Mouse (Mus musculus): ENCODE data around the gene Abca15. TPM values are rescaled to one million over a fixed set of nuclear protein-coding genes. Genes with fewer than 3 reads are reported as not detected.
"Not testable (repeated sequence)": the region's sequence is repeated elsewhere in the genome, so short reads cannot be mapped to it uniquely, and the experiment has no call there.

Gene Abca15
- total and polyA plus RNA-seq, 3 experiments, result not detected

GRCm38 (mm10) chr7:120322963-120323362 lies 5.5 kb upstream of the Abca15 start:
- Histone ChIP-seq H3K27ac (ENCODE audit: insufficient read depth, low read depth) (no peak overlapping the region), H3K4me3 (replicated peaks in 1 of 3; ENCODE audit: low read depth in 2 of 3, low read length in 2 of 3, poor library complexity in 1 of 3) (no peak overlapping the region), H3K27me3 (replicated peaks) (no peaks in the 10 kb centered on the region), H3K36me3 (replicated peaks in 1 of 2; ENCODE audit: control insufficient read depth in 1 of 2, insufficient read depth in 1 of 2, low read length in 1 of 2) (no peaks in the 10 kb centered on the region), H3K4me2 (ENCODE audit: insufficient read depth, low read depth, poor library complexity, severe bottlenecking) (no peak overlapping the region), H3K9me3 (replicated peaks; ENCODE audit: low read length) (no peaks in the 10 kb centered on the region), H3K9ac (ENCODE audit: insufficient read depth, low read depth) (no peak overlapping the region), H3K79me2 (replicated peaks; ENCODE audit: control insufficient read depth, extremely low read depth, insufficient read depth, poor library complexity, severe bottlenecking) (no peaks in the 10 kb centered on the region), H3K4me1 (ENCODE audit: control insufficient read depth in 1 of 2, insufficient read depth in 2 of 2) (no peaks in the 10 kb centered on the region)
- in situ Hi-C loops (cut with MboI; ENCODE audit: low pct_ligation_motif_present, low pct_unique_long_range_greater_than_20kb, low sequenced_read_pairs) (loop anchor here (10.0 kb wide), 1 partner anchor 198 kb away; no protein-coding TSS in a partner anchor), dilution Hi-C loops (cut with MboI; ENCODE audit: extremely low pct_ligation_motif_present, extremely low pct_unique_long_range_greater_than_20kb, low sequenced_read_pairs) (no loop called here)
- TF ChIP-seq GABPA (IDR thresholded peaks at IDR 0.05; ENCODE audit: insufficient replicate concordance, low read depth, low read length), result no peak
- TF ChIP-seq EP300 (IDR thresholded peaks at IDR 0.05; ENCODE audit: low read length), result no peak
- no peak for TF ChIP-seq RAD21 (IDR thresholded peaks at IDR 0.05; ENCODE audit: low read depth, low read length)
- no peak for TF ChIP-seq MAX (IDR thresholded peaks at IDR 0.05; ENCODE audit: low read length)
- no peak for TF ChIP-seq POLR2A (IDR thresholded peaks at IDR 0.05; ENCODE audit: low read depth, low read length)
- TF ChIP-seq MAFK (IDR thresholded peaks at IDR 0.05; ENCODE audit: insufficient replicate concordance, low read length), result no peak
- TF ChIP-seq SIN3A (IDR thresholded peaks at IDR 0.05; ENCODE audit: low read length), result no peak
- no peak for TF ChIP-seq ZKSCAN1 (IDR thresholded peaks at IDR 0.05; ENCODE audit: borderline replicate concordance, low read depth, low read length)
- TF ChIP-seq BHLHE40 (IDR thresholded peaks at IDR 0.05; ENCODE audit: low read depth, low read length), result no peak
- TF ChIP-seq E2F4 (IDR thresholded peaks at IDR 0.05; ENCODE audit: insufficient replicate concordance, low read depth, low read length), result no peak
- TF ChIP-seq JUN (IDR thresholded peaks at IDR 0.05; ENCODE audit: insufficient read depth, low read depth, low read length), result no peak
- TF ChIP-seq TBP (conservative IDR thresholded peaks at IDR 0.05; ENCODE audit: low read depth, low read length), result no peak
- TF ChIP-seq CTCF (conservative IDR thresholded peaks at IDR 0.05 in 1 of 2, IDR thresholded peaks at IDR 0.05 in 1 of 2; ENCODE audit: low read depth in 2 of 2, low read length in 2 of 2), result no peak
- no peak for TF ChIP-seq ZC3H11A (IDR thresholded peaks at IDR 0.05; ENCODE audit: low read depth, low read length)
- TF ChIP-seq PAX5 (IDR thresholded peaks at IDR 0.05; ENCODE audit: low read length), result no peak
- DNase-seq (ENCODE audit: extremely low read depth), result no peak

GRCm38 (mm10) chr7:120325911-120326310 lies 2.6 kb upstream of the Abca15 start:
- H3K9ac ChIP-seq (ENCODE audit: insufficient read depth, low read depth); DNase-seq (ENCODE audit: extremely low read depth); H3K4me2 ChIP-seq (ENCODE audit: insufficient read depth, low read depth, poor library complexity, severe bottlenecking); H3K4me3 ChIP-seq (replicated peaks in 1 of 3; ENCODE audit: low read depth in 2 of 3, low read length in 2 of 3, poor library complexity in 1 of 3); H3K79me2 ChIP-seq (replicated peaks; ENCODE audit: control insufficient read depth, extremely low read depth, insufficient read depth, poor library complexity, severe bottlenecking); H3K36me3 ChIP-seq (replicated peaks in 1 of 2; ENCODE audit: control insufficient read depth in 1 of 2, insufficient read depth in 1 of 2, low read length in 1 of 2); H3K4me1 ChIP-seq (ENCODE audit: control insufficient read depth in 1 of 2, insufficient read depth in 2 of 2); H3K27me3 ChIP-seq (replicated peaks); dilution Hi-C loops (cut with MboI; ENCODE audit: extremely low pct_ligation_motif_present, extremely low pct_unique_long_range_greater_than_20kb, low sequenced_read_pairs); H3K27ac ChIP-seq (ENCODE audit: insufficient read depth, low read depth); H3K9me3 ChIP-seq (replicated peaks; ENCODE audit: low read length): not testable (repeated sequence)
- in situ Hi-C loops (cut with MboI; ENCODE audit: low pct_ligation_motif_present, low pct_unique_long_range_greater_than_20kb, low sequenced_read_pairs), result loop anchor here (10.0 kb wide), 1 partner anchor 201 kb away; no protein-coding TSS in a partner anchor

Data from CH12.LX (cell line).